Mouse (Mus musculus): ENCODE results near the gene Trank1.

DNA sequence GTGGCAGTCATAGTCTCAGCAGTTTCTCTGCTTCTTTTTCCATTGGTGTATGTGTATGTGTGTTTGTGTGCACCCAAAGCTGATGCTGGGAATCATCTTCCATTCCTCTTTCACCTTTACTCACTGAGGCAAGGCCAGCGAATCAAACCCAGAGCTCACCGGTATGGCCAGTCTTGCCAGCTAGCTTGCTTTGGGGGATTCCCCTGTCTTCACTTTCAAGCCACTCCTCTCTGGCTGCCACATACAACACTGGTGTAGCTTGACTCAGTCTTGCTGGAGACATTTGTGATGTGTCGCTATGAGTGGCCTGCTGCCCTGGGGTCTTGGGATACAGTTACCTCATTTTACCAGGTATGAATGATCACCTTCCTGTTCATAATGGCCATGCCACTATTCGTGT is 76.0 kb downstream of the Trank1 start:
- TF ChIP-seq CTCF (IDR thresholded peaks at IDR 0.05; ENCODE audit: control insufficient read depth, insufficient read depth, insufficient read length) (no peak), MAX (IDR thresholded peaks at IDR 0.05) (no peak), CEBPB (IDR thresholded peaks at IDR 0.05; ENCODE audit: low read depth) (no peak)
